In the genomic region with DNA sequence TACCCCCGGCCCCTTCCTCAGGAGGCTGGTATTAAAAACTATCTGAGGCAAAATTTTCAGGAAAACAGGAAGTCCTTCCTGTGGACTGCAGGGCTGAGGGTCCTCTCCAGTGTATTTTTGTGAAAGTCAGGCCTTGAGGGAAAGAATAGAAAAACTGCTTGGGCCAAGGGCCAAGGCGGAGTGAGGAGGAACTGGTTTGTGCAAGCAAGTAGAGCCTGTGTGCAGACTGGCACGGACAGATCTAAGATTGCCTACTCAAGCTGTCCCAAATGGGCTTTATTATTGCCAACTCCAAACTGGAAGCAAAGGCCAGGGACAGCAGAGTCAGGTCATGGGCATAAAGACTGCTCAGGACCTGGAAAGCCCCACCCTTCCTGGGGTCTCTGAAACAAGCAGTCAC, we compare ENCODE assay signal across 11 mouse cellular contexts.
"Had no signal": no experiment of that assay in that cellular context is flagged by ENCODE, and none has a peak within 500 bp of the region (broad histone marks: within the 10 kb centered on the region; RNA-seq: fewer than 3 reads in every experiment).

No protein-coding gene starts in this region.

- H3K4me2 ChIP-seq: liver, embryonic 12.5 days; lung, embryonic 15.5 days; midbrain, embryonic 12.5 days; neural tube, embryonic 15.5 days had no signal

- H3K27me3 ChIP-seq: liver, embryonic 12.5 days; lung, embryonic 15.5 days; midbrain, embryonic 12.5 days; neural tube, embryonic 15.5 days had no signal

- DNase-seq: kidney, adult 11 months; kidney, postnatal 10 days; left cerebral cortex, postnatal 4 days; lung, postnatal 14 days; right cerebral cortex, postnatal 4 days; thymus, adult 18-20 months had no signal

- H3K9me3 ChIP-seq: liver, embryonic 12.5 days; lung, embryonic 15.5 days; midbrain, embryonic 12.5 days; neural tube, embryonic 15.5 days had no signal

- H3K9ac ChIP-seq: liver, embryonic 12.5 days; lung, embryonic 15.5 days; midbrain, embryonic 12.5 days; neural tube, embryonic 15.5 days had no signal

- H3K27ac ChIP-seq: liver, embryonic 12.5 days; lung, embryonic 15.5 days; macrophage; midbrain, embryonic 12.5 days; neural tube, embryonic 15.5 days had no signal

- H3K4me3 ChIP-seq: liver, embryonic 12.5 days; lung, embryonic 15.5 days; midbrain, embryonic 12.5 days; neural tube, embryonic 15.5 days had no signal

- H3K36me3 ChIP-seq: liver, embryonic 12.5 days; lung, embryonic 15.5 days; midbrain, embryonic 12.5 days; neural tube, embryonic 15.5 days had no signal

- ATAC-seq: liver, embryonic 12.5 days had no signal

- H3K4me1 ChIP-seq: liver, embryonic 12.5 days; lung, embryonic 15.5 days; midbrain, embryonic 12.5 days; neural tube, embryonic 15.5 days had no signal
